Mouse (Mus musculus): Measurements from ENCODE around the gene Plcd3.

GRCm38 (mm10) chr11:103118866-103119265 lies 17.4 kb upstream of the Plcd3 start:
- TF ChIP-seq POLR2A (IDR thresholded peaks at IDR 0.05; ENCODE audit: low read depth, low read length) (no peak), CTCF (IDR thresholded peaks at IDR 0.05; ENCODE audit: extremely low read depth, insufficient read depth, insufficient read length, insufficient replicate concordance) (no peak)
